Mouse (Mus musculus) heart, embryonic 16.5 days (tissue): Measurements from ENCODE around the gene Ppp1r3e. TPM values are rescaled to one million over a fixed set of nuclear protein-coding genes. Genes with fewer than 3 reads are reported as not detected.

Source experiments
- ATAC-seq: fragments of 200-750 bp; cut with Nextera tagmentation; replicated peaks from 2 replicates; pipeline ENCODE4 v1.8.0; 2017; ENCODE audit warnings: moderate number of reproducible peaks; ENCODE audit not compliant: insufficient read depth, low FRiP score; ENCODE audit errors: extremely low read depth
- H3K27ac ChIP-seq: fragments of 300-500 bp; sonication (generic); 2 replicates; pipeline ENCODE4 v1.5.1; 2014; ENCODE audit warnings: mild to moderate bottlenecking, low read length, control low read depth, moderate library complexity
- H3K27me3 ChIP-seq: fragments of 300-500 bp; sonication (generic); 2 replicates; pipeline ENCODE4 v1.6.1; 2014; ENCODE audit warnings: low read length, mixed read lengths; ENCODE audit not compliant: control insufficient read depth, insufficient read depth
- H3K36me3 ChIP-seq: fragments of 300-500 bp; sonication (generic); 2 replicates; pipeline ENCODE4 v1.6.1; 2014; ENCODE audit not compliant: control insufficient read depth, insufficient read depth
- H3K4me1 ChIP-seq: fragments of 300-500 bp; sonication (generic); 2 replicates; pipeline ENCODE4 v1.6.1; 2014; ENCODE audit warnings: low read length, mixed read lengths; ENCODE audit not compliant: control insufficient read depth, insufficient read depth
- H3K4me2 ChIP-seq: fragments of 300-500 bp; sonication (generic); 2 replicates; pipeline ENCODE4 v1.6.1; 2014; ENCODE audit warnings: low read depth, mild to moderate bottlenecking, control low read depth, low read length
- H3K4me3 ChIP-seq: fragments of 300-500 bp; sonication (generic); 2 replicates; pipeline ENCODE4 v1.5.1; 2014; ENCODE audit warnings: mild to moderate bottlenecking, control low read depth, low read length
- H3K9ac ChIP-seq: fragments of 300-500 bp; sonication (generic); 2 replicates; pipeline ENCODE4 v1.6.1; 2014; ENCODE audit warnings: low read length, control low read depth
- H3K9me3 ChIP-seq: fragments of 300-500 bp; sonication (generic); replicated peaks from 2 replicates; pipeline ENCODE4 v1.6.1; 2016; ENCODE audit warnings: low read length; ENCODE audit not compliant: control insufficient read depth
- WGBS: fragments of 180-500 bp; shearing (Covaris S2); extraction: QIAGEN DNeasy Blood & Tissue Kit; methylation state at CpG from one replicate; pipeline ENCODE4 v1.1.7; 2014; 5-methylcytosine and 5-hydroxymethylcytosine counted together
- polyA plus RNA-seq: library from polyadenylated mRNA; unstranded; fragments of >200 nt; fragmentation: Nextera tagmentation; extraction: Ambion mirVana; gene quantifications from 2 replicates; pipeline ENCODE4 v1.2.1, GENCODE M21; 2015

The Ppp1r3e gene
- polyA plus RNA-seq, 1 experiment from 2014 or later: 0.59 TPM

GRCm38 (mm10) chr14:54855726-54856125 lies 21.6 kb downstream of the Ppp1r3e start:
- no peaks in the 10 kb centered on the region for H3K27me3 ChIP-seq
- no peak for ATAC-seq
- WGBS: 94% methylated on average over 3 of the region's 3 CpGs

GRCm38 (mm10) chr14:54843461-54843860 lies 33.9 kb downstream of the Ppp1r3e start:
- no peak overlapping the region for H3K9ac ChIP-seq
- no peak overlapping the region for H3K4me3 ChIP-seq
- WGBS: 2% methylated on average over 4 of the region's 4 CpGs
- no peaks in the 10 kb centered on the region for H3K36me3 ChIP-seq
- no peaks in the 10 kb centered on the region for H3K4me1 ChIP-seq
- no peak for ATAC-seq
- no peak overlapping the region for H3K27ac ChIP-seq
- no peaks in the 10 kb centered on the region for H3K9me3 ChIP-seq
- H3K27me3 ChIP-seq: no peaks in the 10 kb centered on the region
- H3K4me2 ChIP-seq: no peak overlapping the region

More at GRCm38 (mm10) chr14:54855726-54856125, 21.6 kb downstream of the Ppp1r3e start:
- H3K9ac ChIP-seq: no peak overlapping the region
- peaks cover 3% of the 10 kb centered on the region; the same call in 1 of the 2 replicates for H3K36me3 ChIP-seq
- no peak overlapping the region for H3K4me3 ChIP-seq
- H3K27ac ChIP-seq: no peak overlapping the region
- H3K4me1 ChIP-seq: no peaks in the 10 kb centered on the region
- H3K9me3 ChIP-seq: no peaks in the 10 kb centered on the region
- H3K4me2 ChIP-seq: no peak overlapping the region

DNA sequence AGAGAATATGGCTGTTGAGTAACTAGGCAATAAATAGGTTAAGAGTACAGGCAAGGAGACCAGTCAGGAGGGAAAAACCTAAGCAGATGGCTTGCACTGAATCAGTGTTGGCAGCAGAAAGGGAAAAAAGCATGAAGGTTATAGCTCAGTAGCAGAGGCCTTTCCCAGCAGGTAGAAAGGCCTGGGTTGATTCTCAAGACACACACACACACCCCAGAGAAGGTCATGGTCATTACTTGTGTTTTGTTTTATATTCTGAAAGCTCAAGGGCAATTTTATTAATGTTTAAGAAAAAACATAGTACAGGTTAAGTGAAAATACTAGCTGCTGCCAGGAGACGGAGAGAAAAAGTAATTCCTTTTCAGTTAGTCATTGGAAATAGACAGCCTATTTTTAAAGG lies 53.6 kb downstream of the Ppp1r3e start:
- Histone ChIP-seq H3K4me3 (no peak overlapping the region), H3K4me1 (no peaks in the 10 kb centered on the region), H3K36me3 (no peaks in the 10 kb centered on the region), H3K27ac (no peak overlapping the region), H3K9me3 (no peaks in the 10 kb centered on the region), H3K27me3 (no peaks in the 10 kb centered on the region), H3K4me2 (no peak overlapping the region), H3K9ac (no peak overlapping the region)
- ATAC-seq: no peak
- 75% methylated on average over 1 of the region's 1 CpGs for WGBS

Other genes with a start within 250 kb of the Ppp1r3e start
- gene Gm17606, start 236.6 kb downstream of the Ppp1r3e start, polyA plus RNA-seq: not detected in 2 replicates
- gene Cdh24, start 236.2 kb downstream of the Ppp1r3e start, polyA plus RNA-seq: 1.4 and 1.9 TPM in 2 replicates
- 42.8 and 49.8 TPM in 2 replicates for gene 1700123O20Rik, start 191.3 kb downstream of the Ppp1r3e start, polyA plus RNA-seq
- 69.1 and 73.5 TPM in 2 replicates for gene Acin1, start 190.6 kb downstream of the Ppp1r3e start, polyA plus RNA-seq
- 0.17 and 0.18 TPM in 2 replicates for gene Gm29776, start 178.7 kb downstream of the Ppp1r3e start, polyA plus RNA-seq
- gene Cebpe, start 165.4 kb downstream of the Ppp1r3e start, polyA plus RNA-seq: not detected in 2 replicates
- 3.2 and 4.0 TPM in 2 replicates for gene Slc7a8, start 95.6 kb downstream of the Ppp1r3e start, polyA plus RNA-seq
- not detected in 2 replicates for gene Rnf212b, start 63.4 kb downstream of the Ppp1r3e start, polyA plus RNA-seq
- 4.9 and 6.4 TPM in 2 replicates for gene Homez, start 6.6 kb downstream of the Ppp1r3e start, polyA plus RNA-seq
- gene Bcl2l2, start 5.8 kb upstream of the Ppp1r3e start, polyA plus RNA-seq: 3.3 and 4.3 TPM in 2 replicates
- gene Gm20521, start 5.9 kb upstream of the Ppp1r3e start, polyA plus RNA-seq: not detected in 2 replicates
- gene Pabpn1, start 14.9 kb upstream of the Ppp1r3e start, polyA plus RNA-seq: 61.9 and 68.4 TPM in 2 replicates
- 27.2 and 31.9 TPM in 2 replicates for gene Slc22a17, start 35.6 kb upstream of the Ppp1r3e start, polyA plus RNA-seq
- gene Efs, start 48.6 kb upstream of the Ppp1r3e start, polyA plus RNA-seq: 13.4 and 14.4 TPM in 2 replicates
- gene Il25, start 55.1 kb upstream of the Ppp1r3e start, polyA plus RNA-seq: not detected in 2 replicates
- gene Cmtm5, start 58.7 kb upstream of the Ppp1r3e start, polyA plus RNA-seq: 0.86 and 1.3 TPM in 2 replicates
- gene Myh6, start 89.4 kb upstream of the Ppp1r3e start, polyA plus RNA-seq: 2,302 and 2,585 TPM in 2 replicates
- not detected in 2 replicates for gene Gm17428, start 99.4 kb upstream of the Ppp1r3e start, polyA plus RNA-seq
- 6,075 and 6,619 TPM in 2 replicates for gene Myh7, start 117.1 kb upstream of the Ppp1r3e start, polyA plus RNA-seq
- gene Ngdn, start 137.9 kb upstream of the Ppp1r3e start, polyA plus RNA-seq: 63.3 and 68.1 TPM in 2 replicates
- 2.5 and 3.0 TPM in 2 replicates for gene Zfhx2, start 214.8 kb upstream of the Ppp1r3e start, polyA plus RNA-seq
- gene Thtpa, start 217.2 kb upstream of the Ppp1r3e start, polyA plus RNA-seq: 16.1 and 16.9 TPM in 2 replicates
- gene Ap1g2, start 229.0 kb upstream of the Ppp1r3e start, polyA plus RNA-seq: 10.4 and 14.2 TPM in 2 replicates
- gene Jph4, start 239.4 kb upstream of the Ppp1r3e start, polyA plus RNA-seq: 0.09 and 0.25 TPM in 2 replicates